Mouse (Mus musculus) thymus, adult 18-20 months (tissue): ENCODE data around the gene Rras2.

Experiments
- DNase-seq, 2 experiments: peaks; one replicate each; pipeline ENCODE4 v3.0.0; 2022; ENCODE audit warnings: mixed read lengths in 2 of 2

Rras2 gene

GRCm38 (mm10) chr7:114071395-114071794 lies 46.2 kb downstream of the Rras2 start:
- no peak for DNase-seq

GRCm38 (mm10) chr7:114070458-114070840 lies 47.1 kb downstream of the Rras2 start:
- DNase-seq = no peak

GRCm38 (mm10) chr7:114069726-114070457 lies 47.7 kb downstream of the Rras2 start:
- no peak for DNase-seq

GRCm38 (mm10) chr7:114068956-114069533 lies 48.5 kb downstream of the Rras2 start:
- DNase-seq = no peak

- peak; percentile 64 to 74 for DNase-seq
Measured at GRCm38 (mm10) chr7:114066529-114067178, 50.9 kb downstream of the Rras2 start.

- DNase-seq = no peak
Measured at GRCm38 (mm10) chr7:114065407-114066185, 52.0 kb downstream of the Rras2 start.

GRCm38 (mm10) chr7:114063966-114064365 lies 53.6 kb downstream of the Rras2 start:
- DNase-seq = no peak

GRCm38 (mm10) chr7:114063534-114063933 lies 54.0 kb downstream of the Rras2 start:
- no peak for DNase-seq

GRCm38 (mm10) chr7:114062451-114062850 lies 55.1 kb downstream of the Rras2 start:
- DNase-seq = no peak

GRCm38 (mm10) chr7:114060445-114060844 lies 57.1 kb downstream of the Rras2 start:
- DNase-seq = no peak

- no peak for DNase-seq
Measured at GRCm38 (mm10) chr7:114058927-114059441, 58.6 kb downstream of the Rras2 start.

GRCm38 (mm10) chr7:114058166-114058565 lies 59.4 kb downstream of the Rras2 start:
- no peak for DNase-seq

GRCm38 (mm10) chr7:114053720-114054119 lies 63.9 kb downstream of the Rras2 start:
- DNase-seq = no peak

- DNase-seq = no peak
Measured at GRCm38 (mm10) chr7:114045814-114046213, 71.8 kb downstream of the Rras2 start.

- DNase-seq = no peak
Measured at GRCm38 (mm10) chr7:114043929-114044549, 73.5 kb downstream of the Rras2 start.

GRCm38 (mm10) chr7:114042973-114043928 lies 74.3 kb downstream of the Rras2 start:
- DNase-seq = no peak

GRCm38 (mm10) chr7:114041349-114041748 lies 76.2 kb downstream of the Rras2 start:
- DNase-seq = no peak

GRCm38 (mm10) chr7:114037237-114037636 lies 80.3 kb downstream of the Rras2 start:
- DNase-seq = no peak

- no peak for DNase-seq
Measured at GRCm38 (mm10) chr7:114029596-114029995, 88.0 kb downstream of the Rras2 start.

- no peak for DNase-seq
Measured at GRCm38 (mm10) chr7:114028828-114029227, 88.8 kb downstream of the Rras2 start.

GRCm38 (mm10) chr7:114027406-114027805 lies 90.2 kb downstream of the Rras2 start:
- no peak for DNase-seq
